Mouse (Mus musculus): Measurements from ENCODE around the gene Gm10715. TPM values are rescaled to one million over a fixed set of nuclear protein-coding genes. Genes with fewer than 3 reads are reported as not detected.
"Not testable (repeated sequence)": the region's sequence is repeated elsewhere in the genome, so short reads cannot be mapped to it uniquely, and the experiment has no call there.

The Gm10715 gene
- not detected in 2 replicates for polyA plus RNA-seq (2015; fragmentation: Nextera tagmentation; extraction: Ambion mirVana)

DNA sequence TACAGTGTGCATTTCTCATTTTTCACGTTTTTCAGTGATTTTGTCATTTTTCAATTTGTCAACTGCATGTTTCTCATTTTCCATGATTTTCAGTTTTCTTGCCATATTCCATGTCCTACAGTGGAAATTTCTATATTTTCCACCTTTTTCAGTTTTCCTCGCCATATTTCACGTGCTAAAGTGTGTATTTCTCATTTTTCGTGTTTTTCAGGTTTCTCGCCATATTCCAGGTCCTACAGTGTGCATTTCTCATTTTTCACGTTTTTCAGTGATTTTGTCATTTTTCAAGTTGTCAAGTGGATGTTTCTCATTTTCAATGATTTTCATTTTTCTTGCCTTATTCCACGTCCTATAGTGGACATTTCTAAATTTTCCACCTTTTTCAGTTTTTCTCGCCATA, at the start of gene Gm10715:
Gene Gm10715 (plus strand): TSS at position 301 of the 400 bp plus-strand sequence.
- H3K27ac ChIP-seq (replicated peaks); H3K9ac ChIP-seq; ATAC-seq (ENCODE audit: low FRiP score, low read depth); H3K4me1 ChIP-seq (replicated peaks); H3K9me3 ChIP-seq; H3K36me3 ChIP-seq; H3K27me3 ChIP-seq; H3K4me3 ChIP-seq; H3K4me2 ChIP-seq: not testable (repeated sequence)
- 81% methylated on average over 8 of the region's 8 CpGs for WGBS

DNA sequence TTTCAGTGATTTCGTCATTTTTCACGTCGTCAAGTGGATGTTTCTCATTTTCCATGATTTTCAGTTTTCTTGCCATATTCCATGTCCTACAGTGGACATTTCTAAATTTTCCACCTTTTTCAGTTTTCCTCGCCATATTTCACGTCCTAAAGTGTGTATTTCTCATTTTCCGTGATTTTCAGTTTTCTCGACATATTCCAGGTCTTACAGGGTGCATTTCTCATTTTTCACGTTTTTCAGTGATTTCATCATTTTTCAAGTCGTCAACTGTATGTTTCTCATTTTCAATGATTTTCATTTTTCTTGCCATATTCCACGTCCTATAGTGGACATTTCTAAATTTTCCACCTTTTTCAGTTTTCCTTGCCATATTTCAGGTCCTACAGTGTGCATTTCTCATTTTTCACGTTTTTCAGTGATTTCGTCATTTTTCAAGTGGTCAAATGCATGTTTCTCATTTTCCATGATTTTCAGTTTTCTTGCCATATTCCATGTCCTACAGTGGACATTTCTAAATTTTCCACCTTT, 36.2 kb upstream of the Gm10715 start, which contains the start of gene Gm10722:
Gene Gm10722 (plus strand): TSS at position 478 of the 528 bp plus-strand sequence.
- WGBS = 73% methylated on average over 12 of the region's 12 CpGs
- not testable (repeated sequence) for H3K36me3 ChIP-seq; H3K9me3 ChIP-seq; H3K27me3 ChIP-seq; H3K27ac ChIP-seq (replicated peaks); H3K4me3 ChIP-seq; H3K9ac ChIP-seq; H3K4me2 ChIP-seq; H3K4me1 ChIP-seq (replicated peaks); ATAC-seq (ENCODE audit: low FRiP score, low read depth)

DNA sequence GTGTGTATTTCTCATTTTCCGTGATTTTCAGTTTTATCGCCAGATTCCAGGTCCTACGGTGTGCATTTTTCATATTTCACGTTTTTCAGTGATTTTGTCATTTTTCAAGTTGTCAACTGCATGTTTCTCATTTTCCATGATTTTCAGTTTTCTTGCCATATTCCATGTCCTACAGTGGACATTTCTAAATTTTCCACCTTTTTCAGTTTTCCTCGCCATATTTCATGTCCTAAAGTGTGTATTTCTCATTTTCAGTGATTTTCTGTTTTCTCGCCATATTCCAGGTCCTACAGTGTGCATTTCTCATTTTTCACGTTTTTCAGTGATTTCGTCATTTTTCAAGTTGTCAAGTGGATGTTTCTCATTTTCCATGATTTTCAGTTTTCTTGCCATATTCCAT, 35.7 kb upstream of the Gm10715 start:
- 66% methylated on average over 8 of the region's 8 CpGs for WGBS

DNA sequence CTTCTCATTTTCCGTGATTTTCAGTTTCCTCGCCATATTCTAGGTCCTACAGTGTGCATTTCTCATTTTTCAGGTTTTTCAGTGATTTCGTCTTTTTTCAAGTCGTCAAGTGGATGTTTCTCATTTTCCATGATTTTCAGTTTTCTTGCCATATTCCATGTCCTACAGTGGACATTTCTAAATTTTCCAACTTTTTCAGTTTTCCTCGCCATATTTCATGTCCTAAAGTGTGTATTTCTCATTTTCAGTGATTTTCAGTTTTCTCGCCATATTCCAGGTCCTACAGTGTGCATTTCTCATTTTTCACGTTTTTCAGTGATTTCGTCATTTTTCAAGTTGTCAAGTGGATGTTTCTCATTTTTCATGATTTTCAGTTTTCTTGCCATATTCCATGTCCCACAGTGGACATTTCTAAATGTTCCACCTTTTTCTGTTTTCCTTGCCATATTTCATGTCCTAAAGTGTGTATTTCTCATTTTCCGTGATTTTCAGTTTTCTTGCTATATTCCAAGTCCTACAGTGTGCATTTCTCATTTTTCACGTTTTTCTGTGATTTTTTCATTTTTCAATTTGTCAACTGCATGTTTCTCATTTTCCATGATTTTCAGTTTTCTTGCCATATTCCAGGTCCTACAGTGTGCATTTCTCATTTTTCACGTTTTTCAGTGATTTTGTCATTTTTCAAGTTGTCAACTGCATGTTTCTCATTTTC, 34.6 kb upstream of the Gm10715 start:
- peak; percentile 91 for ATAC-seq (ENCODE audit: low FRiP score, low read depth)
- H3K4me2 ChIP-seq; H3K27me3 ChIP-seq; H3K4me1 ChIP-seq (replicated peaks); H3K36me3 ChIP-seq; H3K9ac ChIP-seq; H3K27ac ChIP-seq (replicated peaks); H3K9me3 ChIP-seq; H3K4me3 ChIP-seq: not testable (repeated sequence)
- WGBS = 70% methylated on average over 9 of the region's 11 CpGs

More for the DNA sequence above, 35.7 kb upstream of the Gm10715 start:
- not testable (repeated sequence) for H3K36me3 ChIP-seq; H3K4me2 ChIP-seq; H3K9me3 ChIP-seq; H3K4me1 ChIP-seq (replicated peaks); H3K27ac ChIP-seq (replicated peaks); H3K27me3 ChIP-seq; H3K9ac ChIP-seq; H3K4me3 ChIP-seq; ATAC-seq (ENCODE audit: low FRiP score, low read depth)

DNA sequence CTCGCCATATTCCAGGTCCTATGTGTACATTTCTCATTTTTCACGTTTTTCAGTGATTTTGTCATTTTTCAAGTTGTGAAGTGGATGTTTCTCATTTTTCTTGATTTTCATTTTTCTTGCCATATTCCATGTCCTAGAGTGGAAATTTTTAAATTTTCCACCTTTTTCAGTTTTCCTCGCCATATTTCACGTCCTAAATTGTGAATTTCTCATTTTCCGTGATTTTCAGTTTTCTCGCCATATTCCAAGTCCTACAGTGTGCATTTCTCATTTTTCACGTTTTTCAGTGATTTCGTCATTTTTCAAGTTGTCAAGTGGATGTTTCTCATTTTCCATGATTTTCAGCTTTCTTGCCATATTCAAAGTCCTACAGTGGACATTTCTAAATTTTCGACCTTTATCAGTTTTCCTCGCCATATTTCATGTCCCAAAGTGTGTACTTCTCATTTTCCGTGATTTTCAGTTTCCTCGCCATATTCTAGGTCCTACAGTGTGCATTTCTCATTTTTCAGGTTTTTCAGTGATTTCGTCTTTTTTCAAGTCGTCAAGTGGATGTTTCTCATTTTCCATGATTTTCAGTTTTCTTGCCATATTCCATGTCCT, 33.8 kb upstream of the Gm10715 start, which contains the start of gene Gm11168:
Gene Gm11168 (plus strand): TSS at position 553 of the 603 bp plus-strand sequence.
- H3K27ac ChIP-seq (replicated peaks); H3K36me3 ChIP-seq; H3K4me3 ChIP-seq; H3K4me2 ChIP-seq; H3K9ac ChIP-seq; H3K27me3 ChIP-seq; H3K4me1 ChIP-seq (replicated peaks); ATAC-seq (ENCODE audit: low FRiP score, low read depth): not testable (repeated sequence)
- 75% methylated on average over 6 of the region's 14 CpGs for WGBS
- peaks cover 12% of the 10 kb centered on the region for H3K9me3 ChIP-seq

DNA sequence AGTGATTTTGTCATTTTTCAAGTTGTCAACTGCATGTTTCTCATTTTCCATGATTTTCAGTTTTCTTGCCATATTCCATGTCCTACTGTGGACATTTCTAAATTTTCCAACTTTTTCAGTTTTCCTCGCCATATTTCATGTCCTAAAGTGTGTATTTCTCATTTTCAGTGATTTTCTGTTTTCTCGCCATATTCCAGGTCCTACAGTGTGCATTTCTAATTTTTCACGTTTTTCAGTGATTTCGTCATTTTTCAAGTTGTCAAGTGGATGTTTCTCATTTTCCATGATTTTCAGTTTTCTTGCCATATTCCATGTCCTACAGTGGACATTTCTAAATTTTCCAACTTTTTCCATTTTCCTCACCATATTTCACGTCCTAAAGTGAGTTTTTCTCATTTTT, 30.5 kb upstream of the Gm10715 start:
- H3K9me3 ChIP-seq = peaks cover 12% of the 10 kb centered on the region
- not testable (repeated sequence) for H3K27ac ChIP-seq (replicated peaks); H3K4me2 ChIP-seq; H3K36me3 ChIP-seq; H3K27me3 ChIP-seq; H3K4me3 ChIP-seq; H3K4me1 ChIP-seq (replicated peaks); H3K9ac ChIP-seq; ATAC-seq (ENCODE audit: low FRiP score, low read depth)
- 86% methylated on average over 1 of the region's 5 CpGs for WGBS

DNA sequence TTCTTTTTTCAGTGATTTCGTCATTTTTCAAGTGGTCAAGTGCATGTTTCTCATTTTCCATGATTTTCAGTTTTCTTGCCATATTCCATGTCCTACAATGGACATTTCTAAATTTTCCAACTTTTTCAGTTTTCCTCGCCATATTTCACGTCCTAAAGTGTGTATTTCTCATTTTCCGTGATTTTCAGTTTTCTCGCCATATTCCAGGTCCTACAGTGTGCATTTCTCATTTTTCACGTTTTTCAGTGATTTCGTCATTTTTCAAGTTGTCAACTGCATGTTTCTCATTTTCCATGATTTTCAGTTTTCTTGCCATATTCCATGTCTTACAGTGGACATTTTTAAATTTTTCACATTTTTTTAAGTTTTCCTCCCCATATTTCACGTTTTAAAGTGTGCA, 30.0 kb upstream of the Gm10715 start:
- WGBS = 70% methylated on average over 8 of the region's 8 CpGs
- peak; percentile 78 for ATAC-seq (ENCODE audit: low FRiP score, low read depth)
- not testable (repeated sequence) for H3K4me1 ChIP-seq (replicated peaks); H3K27me3 ChIP-seq; H3K27ac ChIP-seq (replicated peaks); H3K4me3 ChIP-seq; H3K9ac ChIP-seq; H3K4me2 ChIP-seq; H3K36me3 ChIP-seq
- peaks cover 12% of the 10 kb centered on the region for H3K9me3 ChIP-seq

DNA sequence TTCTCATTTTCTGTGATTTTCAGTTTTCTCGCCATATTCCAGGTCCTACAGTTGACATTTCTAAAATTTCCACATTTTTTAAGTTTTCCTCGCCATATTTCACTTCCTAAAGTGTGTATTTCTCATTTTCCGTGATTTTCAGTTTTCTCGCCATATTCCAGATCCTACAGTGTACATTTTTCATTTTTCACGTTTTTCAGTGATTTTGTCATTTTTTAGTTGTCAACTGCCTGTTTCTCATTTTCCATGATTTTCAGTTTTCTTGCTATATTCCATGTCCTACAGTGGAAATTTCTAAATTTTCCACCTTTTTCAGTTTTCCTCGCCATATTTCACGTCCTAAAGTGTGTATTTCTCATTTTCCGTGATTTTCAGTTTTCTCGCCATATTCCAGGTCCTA, 29.4 kb upstream of the Gm10715 start:
- H3K9me3 ChIP-seq; H3K9ac ChIP-seq; H3K4me3 ChIP-seq; H3K27ac ChIP-seq (replicated peaks); H3K4me1 ChIP-seq (replicated peaks); H3K4me2 ChIP-seq; H3K36me3 ChIP-seq; H3K27me3 ChIP-seq: not testable (repeated sequence)
- WGBS = 77% methylated on average over 8 of the region's 9 CpGs
- peak; percentile 20; the same call in 1 of the 2 replicates for ATAC-seq (ENCODE audit: low FRiP score, low read depth)

DNA sequence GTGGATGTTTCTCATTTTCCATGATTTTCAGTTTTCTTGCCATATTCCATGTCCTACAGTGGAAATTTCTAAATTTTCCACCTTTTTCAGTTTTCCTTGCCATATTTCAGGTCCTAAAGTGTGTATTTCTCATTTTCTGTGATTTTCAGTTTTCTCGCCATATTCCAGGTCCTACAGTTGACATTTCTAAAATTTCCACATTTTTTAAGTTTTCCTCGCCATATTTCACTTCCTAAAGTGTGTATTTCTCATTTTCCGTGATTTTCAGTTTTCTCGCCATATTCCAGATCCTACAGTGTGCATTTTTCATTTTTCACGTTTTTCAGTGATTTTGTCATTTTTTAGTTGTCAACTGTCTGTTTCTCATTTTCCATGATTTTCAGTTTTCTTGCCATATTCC, 27.3 kb upstream of the Gm10715 start:
- not testable (repeated sequence) for H3K36me3 ChIP-seq; H3K27me3 ChIP-seq; H3K4me3 ChIP-seq; H3K9me3 ChIP-seq; H3K4me2 ChIP-seq; H3K27ac ChIP-seq (replicated peaks); H3K9ac ChIP-seq; H3K4me1 ChIP-seq (replicated peaks)
- peak; percentile 44 for ATAC-seq (ENCODE audit: low FRiP score, low read depth)
- no CpG with 5 or more reads among the region's 5 CpGs for WGBS

DNA sequence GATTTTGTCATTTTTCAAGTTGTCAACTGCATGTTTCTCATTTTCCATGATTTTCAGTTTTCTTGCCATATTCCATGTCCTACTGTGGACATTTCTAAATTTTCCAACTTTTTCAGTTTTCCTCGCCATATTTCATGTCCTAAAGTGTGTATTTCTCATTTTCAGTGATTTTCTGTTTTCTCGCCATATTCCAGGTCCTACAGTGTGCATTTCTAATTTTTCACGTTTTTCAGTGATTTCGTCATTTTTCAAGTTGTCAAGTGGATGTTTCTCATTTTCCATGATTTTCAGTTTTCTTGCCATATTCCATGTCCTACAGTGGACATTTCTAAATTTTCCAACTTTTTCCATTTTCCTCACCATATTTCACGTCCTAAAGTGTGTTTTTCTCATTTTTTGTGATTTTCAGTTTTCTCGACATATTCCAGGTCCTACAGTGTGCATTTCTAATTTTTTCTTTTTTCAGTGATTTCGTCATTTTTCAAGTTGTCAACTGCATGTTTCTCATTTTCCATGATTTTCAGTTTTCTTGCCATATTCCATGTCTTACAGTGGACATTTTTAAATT, 24.5 kb upstream of the Gm10715 start:
- not testable (repeated sequence) for H3K9me3 ChIP-seq; H3K4me3 ChIP-seq; H3K4me1 ChIP-seq (replicated peaks); H3K36me3 ChIP-seq; H3K4me2 ChIP-seq; H3K27me3 ChIP-seq; H3K27ac ChIP-seq (replicated peaks); H3K9ac ChIP-seq
- 0 out of 2 replicates have a peak, but pooled peaks have one; percentile 9 for ATAC-seq (ENCODE audit: low FRiP score, low read depth)
- WGBS = 83% methylated on average over 3 of the region's 7 CpGs

DNA sequence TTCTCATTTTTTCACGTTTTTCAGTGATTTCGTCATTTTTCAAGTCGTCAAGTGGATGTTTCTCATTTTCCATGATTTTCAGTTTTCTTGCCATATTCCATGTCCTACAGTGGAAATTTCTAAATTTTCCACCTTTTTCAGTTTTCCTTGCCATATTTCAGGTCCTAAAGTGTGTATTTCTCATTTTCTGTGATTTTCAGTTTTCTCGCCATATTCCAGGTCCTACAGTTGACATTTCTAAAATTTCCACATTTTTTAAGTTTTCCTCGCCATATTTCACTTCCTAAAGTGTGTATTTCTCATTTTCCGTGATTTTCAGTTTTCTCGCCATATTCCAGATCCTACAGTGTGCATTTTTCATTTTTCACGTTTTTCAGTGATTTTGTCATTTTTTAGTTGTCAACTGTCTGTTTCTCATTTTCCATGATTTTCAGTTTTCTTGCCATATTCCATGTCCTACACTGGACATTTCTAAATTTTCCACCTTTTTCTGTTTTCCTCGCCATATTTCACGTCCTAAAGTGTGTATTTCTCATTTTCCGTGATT, 23.9 kb upstream of the Gm10715 start, which contains the start of gene Gm10721:
Gene Gm10721 (plus strand): TSS at position 408 of the 547 bp plus-strand sequence.
- not testable (repeated sequence) for H3K27ac ChIP-seq (replicated peaks); H3K4me2 ChIP-seq; H3K36me3 ChIP-seq; H3K4me1 ChIP-seq (replicated peaks); H3K4me3 ChIP-seq; H3K9ac ChIP-seq; H3K27me3 ChIP-seq; H3K9me3 ChIP-seq
- ATAC-seq (ENCODE audit: low FRiP score, low read depth) = peak; percentile 63; the same call in 1 of the 2 replicates
- WGBS = no CpG with 5 or more reads among the region's 11 CpGs

DNA sequence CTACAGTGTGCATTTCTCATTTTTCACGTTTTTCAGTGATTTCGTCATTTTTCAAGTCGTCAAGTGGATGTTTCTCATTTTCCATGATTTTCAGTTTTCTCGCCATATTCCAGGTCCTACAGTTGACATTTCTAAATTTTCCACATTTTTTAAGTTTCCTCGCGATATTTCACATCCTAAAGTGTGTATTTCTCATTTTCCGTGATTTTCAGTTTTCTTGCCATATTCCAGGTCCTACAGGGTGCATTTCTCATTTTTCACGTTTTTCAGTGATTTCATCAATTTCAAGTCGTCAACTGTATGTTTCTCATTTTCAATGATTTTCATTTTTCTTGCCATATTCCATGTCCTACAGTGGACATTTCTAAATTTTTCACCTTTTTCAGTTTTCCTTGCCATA, 21.3 kb upstream of the Gm10715 start, which contains the start of gene Gm10720:
Gene Gm10720 (plus strand): TSS at position 301 of the 400 bp plus-strand sequence.
- not testable (repeated sequence) for H3K9ac ChIP-seq; H3K4me3 ChIP-seq; H3K36me3 ChIP-seq; ATAC-seq (ENCODE audit: low FRiP score, low read depth); H3K4me2 ChIP-seq; H3K9me3 ChIP-seq; H3K4me1 ChIP-seq (replicated peaks); H3K27ac ChIP-seq (replicated peaks); H3K27me3 ChIP-seq
- WGBS = 68% methylated on average over 5 of the region's 9 CpGs
